Mouse (Mus musculus) adrenal gland (tissue): Measurements from ENCODE around the gene Htr2b.

Experiments used
- intact Hi-C: fragments of 180-260 bp; cut with DNase I; formaldehyde crosslinking; loops from one replicate; pipeline ENCODE4 v1.15.1; 2025
- long read RNA-seq, 2 experiments: library from polyadenylated mRNA; unstranded; transcript quantifications; one replicate each; pipeline ENCODE4 v2.0.0; 2020; ENCODE audit warnings: borderline replicate concordance in 1 of 2; ENCODE audit not compliant: insufficient replicate concordance in 1 of 2

Gene Htr2b
- long read RNA-seq, experiment 1, partial matches to known transcripts = 1 of 1 reads
- long read RNA-seq, experiment 1, other reads (novel, unspliced or antisense) = 0 of 1 reads
- long read RNA-seq, experiment 2 = 0 reads

GRCm38 (mm10) chr1:86111779-86112178, at the start of gene Htr2b:
Gene Htr2b, minus strand, starts transcription at chr1:86111970.
- intact Hi-C loops = no loop called here

- intact Hi-C loops = no loop called here
Observed at GRCm38 (mm10) chr1:86161061-86161460, 49.3 kb upstream of the Htr2b start.

- intact Hi-C loops = no loop called here
Observed at GRCm38 (mm10) chr1:86160479-86160878, 48.7 kb upstream of the Htr2b start.

- intact Hi-C loops = no loop called here
Observed at GRCm38 (mm10) chr1:86160059-86160458, 48.3 kb upstream of the Htr2b start.

GRCm38 (mm10) chr1:86156595-86156994, 44.8 kb upstream of the Htr2b start:
- intact Hi-C loops = no loop called here

- intact Hi-C loops = no loop called here
Observed at GRCm38 (mm10) chr1:86156075-86156474, 44.3 kb upstream of the Htr2b start.

- intact Hi-C loops = no loop called here
Observed at GRCm38 (mm10) chr1:86154824-86155164, 43.0 kb upstream of the Htr2b start.

GRCm38 (mm10) chr1:86154133-86154823, 42.5 kb upstream of the Htr2b start, which contains the start of gene Armc9:
Gene Armc9, plus strand, starts transcription at chr1:86154780.
- intact Hi-C loops = no loop called here

- intact Hi-C loops = no loop called here
Observed at GRCm38 (mm10) chr1:86152618-86153017, 40.8 kb upstream of the Htr2b start.

- intact Hi-C loops = no loop called here
Observed at GRCm38 (mm10) chr1:86151376-86151775, 39.6 kb upstream of the Htr2b start.

GRCm38 (mm10) chr1:86150929-86151328, 39.2 kb upstream of the Htr2b start:
- intact Hi-C loops = no loop called here

- intact Hi-C loops = no loop called here
Observed at GRCm38 (mm10) chr1:86148161-86148560, 36.4 kb upstream of the Htr2b start.

- intact Hi-C loops = no loop called here
Observed at GRCm38 (mm10) chr1:86147557-86147956, 35.8 kb upstream of the Htr2b start.

GRCm38 (mm10) chr1:86146293-86146692, 34.5 kb upstream of the Htr2b start:
- intact Hi-C loops = no loop called here

- intact Hi-C loops = no loop called here
Observed at GRCm38 (mm10) chr1:86144001-86144944, 32.5 kb upstream of the Htr2b start.

GRCm38 (mm10) chr1:86143165-86143564, 31.4 kb upstream of the Htr2b start:
- intact Hi-C loops = no loop called here

- intact Hi-C loops = no loop called here
Observed at GRCm38 (mm10) chr1:86141081-86141480, 29.3 kb upstream of the Htr2b start.

GRCm38 (mm10) chr1:86135315-86135714, 23.5 kb upstream of the Htr2b start:
- intact Hi-C loops = no loop called here

GRCm38 (mm10) chr1:86133337-86133736, 21.6 kb upstream of the Htr2b start, which contains the start of gene Gm21972:
Gene Gm21972, plus strand, starts transcription at chr1:86133637.
- intact Hi-C loops = no loop called here

GRCm38 (mm10) chr1:86126036-86126435, 14.3 kb upstream of the Htr2b start:
- intact Hi-C loops = loop anchor here (5.0 kb wide), 1 partner anchor 49 kb away; no protein-coding TSS in a partner anchor

- intact Hi-C loops = no loop called here
Observed at GRCm38 (mm10) chr1:86119549-86119948, 7.8 kb upstream of the Htr2b start.

GRCm38 (mm10) chr1:86114141-86114540, 2.4 kb upstream of the Htr2b start:
- intact Hi-C loops = no loop called here
